Mouse (Mus musculus): ENCODE measurements at regions not wholly inside any gene's neighbourhood (a gene's known extent, or its start where the extent isn't known, plus 50 kb on each side); places are given as distances from the start of the nearest gene placed in this dataset.
"Not testable (repeated sequence)": the region's sequence is repeated elsewhere in the genome, so short reads cannot be mapped to it uniquely, and the experiment has no call there.

DNA sequence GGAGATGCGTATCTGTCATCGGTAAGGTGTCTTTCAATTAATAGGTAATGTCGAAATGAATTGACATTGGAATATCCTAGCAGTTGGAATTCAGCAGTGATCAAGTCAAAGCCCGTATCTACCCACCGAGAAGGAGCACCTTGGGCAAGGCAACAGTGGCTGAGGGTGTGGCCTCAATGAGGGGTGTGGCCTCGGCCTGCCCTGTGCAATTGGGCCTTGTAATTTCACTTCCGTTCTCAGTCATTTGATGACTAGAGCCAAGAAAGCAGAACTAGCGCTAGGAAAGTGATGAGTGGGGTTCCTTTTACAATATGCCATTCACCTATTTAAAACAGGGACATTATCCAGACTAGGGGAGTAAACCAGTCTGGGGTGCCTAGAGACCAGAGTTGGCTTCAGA is 77.6 kb downstream of the Elovl4 start:
- DNase-seq, result no peak

DNA sequence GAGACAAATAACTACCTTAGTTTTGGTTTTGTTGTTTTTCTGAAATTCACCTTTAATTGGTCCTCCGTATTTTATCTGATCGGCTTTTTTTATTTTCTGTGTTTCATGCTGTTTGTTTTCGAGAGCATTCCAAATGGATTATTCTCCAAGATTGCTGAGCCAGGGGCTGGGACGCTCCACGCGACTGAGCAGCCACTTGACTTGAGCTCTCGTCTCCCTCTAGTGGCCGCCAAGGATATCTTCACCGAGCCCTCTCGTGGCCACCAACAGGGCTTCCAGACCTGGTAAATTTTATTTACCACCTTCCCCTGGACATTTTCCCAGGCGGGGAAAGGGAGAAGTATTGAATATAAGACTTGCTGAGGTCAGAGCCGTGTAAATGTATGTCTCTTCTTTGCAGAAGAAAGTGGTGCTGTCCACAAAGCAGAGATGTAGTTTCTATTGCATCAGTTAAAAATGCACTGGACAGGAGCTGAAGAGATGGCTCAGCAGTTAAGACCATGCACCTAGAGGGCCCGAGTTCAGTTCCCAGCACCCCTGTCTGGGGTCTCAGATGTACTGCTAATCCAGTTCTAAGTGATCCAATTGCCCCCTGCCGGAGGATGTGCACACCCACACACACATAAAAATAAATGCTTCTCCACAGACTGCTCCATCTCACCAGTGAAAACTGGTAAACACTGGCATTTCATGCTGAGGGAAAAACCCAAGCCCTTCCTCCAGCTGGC is 78.5 kb downstream of the Elovl4 start:
- DNase-seq, result peak; percentile 73 to 82

DNA sequence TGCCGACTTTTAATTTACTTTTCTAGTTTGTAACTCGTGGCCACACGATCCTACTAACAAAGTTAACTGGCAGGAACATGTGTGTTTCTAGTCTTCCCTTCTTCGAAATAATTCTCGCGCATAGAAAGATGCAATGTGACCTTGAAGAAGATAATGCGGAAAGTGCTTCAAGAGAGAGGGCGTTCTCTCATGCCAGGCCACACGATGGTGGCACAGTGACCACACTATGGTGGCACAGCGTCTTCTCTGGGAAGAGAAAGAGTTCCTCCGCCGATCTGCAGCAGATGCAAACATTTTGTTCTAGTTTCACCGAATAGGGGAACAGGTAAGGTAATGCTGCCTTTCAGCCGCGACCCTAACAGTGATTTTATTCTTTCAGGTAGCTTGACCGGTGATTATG is 79.1 kb downstream of the Elovl4 start:
- peak; percentile 4 to 11 for DNase-seq

DNA sequence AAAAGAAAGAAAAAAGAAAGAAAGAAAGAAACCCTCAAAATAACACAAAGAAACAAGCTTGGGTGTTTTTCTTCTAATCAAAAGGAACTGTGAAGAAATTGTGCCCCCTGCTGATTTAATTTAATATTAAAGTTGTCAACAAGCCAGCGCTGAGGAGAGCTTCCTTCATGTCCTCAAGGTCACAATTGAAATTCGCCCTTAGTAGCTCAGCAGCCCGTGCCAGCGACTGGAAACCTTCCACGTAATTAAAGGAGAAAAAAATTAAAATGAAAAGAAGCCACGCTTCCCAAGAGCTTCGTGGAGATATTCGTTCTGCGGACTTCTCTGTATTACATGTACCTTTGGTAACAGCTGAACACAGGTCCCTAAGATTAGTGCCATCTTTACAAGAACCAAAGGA is 80.0 kb downstream of the Elovl4 start:
- peak in 1 of 2 experiments; percentile 14 for DNase-seq

DNA sequence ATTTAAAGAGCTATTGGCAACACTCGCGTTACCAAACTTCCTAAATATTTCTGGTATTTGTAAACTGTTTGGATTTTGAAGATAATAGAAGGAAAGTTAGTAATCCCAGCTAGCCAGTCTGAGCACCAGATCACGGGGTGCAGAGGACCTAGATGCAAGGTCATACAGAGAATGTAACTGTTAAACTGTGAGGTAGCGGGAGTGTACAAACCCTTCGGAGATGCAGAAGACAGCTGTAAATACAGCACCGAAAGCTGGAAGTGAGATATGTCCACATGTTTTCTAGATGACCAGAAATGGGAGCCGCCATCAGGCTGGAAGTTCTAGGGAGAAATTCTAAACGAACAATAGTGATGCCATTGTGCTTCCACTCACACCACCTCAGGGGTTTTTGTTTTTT is 80.5 kb downstream of the Elovl4 start:
- no peak for DNase-seq

DNA sequence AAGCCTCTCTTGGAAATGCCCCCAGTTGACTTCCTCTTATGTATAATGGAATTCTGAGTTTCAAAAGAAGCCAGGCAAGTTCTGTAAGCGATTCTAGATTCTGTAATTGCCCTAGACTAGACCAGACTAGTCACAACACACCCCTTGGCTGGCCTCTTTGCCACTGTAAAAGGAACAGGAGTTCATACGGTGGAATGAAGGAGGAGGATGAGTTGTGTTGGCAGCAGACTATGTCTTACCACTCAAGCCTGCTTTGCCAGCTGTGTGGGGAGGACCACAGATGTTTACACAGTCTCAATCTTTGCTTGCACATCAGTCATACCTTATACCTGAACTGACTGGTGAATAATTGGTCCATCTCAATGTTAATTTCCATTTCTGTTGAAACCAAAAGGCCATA is 85.1 kb downstream of the Elovl4 start:
- no peak for DNase-seq

DNA sequence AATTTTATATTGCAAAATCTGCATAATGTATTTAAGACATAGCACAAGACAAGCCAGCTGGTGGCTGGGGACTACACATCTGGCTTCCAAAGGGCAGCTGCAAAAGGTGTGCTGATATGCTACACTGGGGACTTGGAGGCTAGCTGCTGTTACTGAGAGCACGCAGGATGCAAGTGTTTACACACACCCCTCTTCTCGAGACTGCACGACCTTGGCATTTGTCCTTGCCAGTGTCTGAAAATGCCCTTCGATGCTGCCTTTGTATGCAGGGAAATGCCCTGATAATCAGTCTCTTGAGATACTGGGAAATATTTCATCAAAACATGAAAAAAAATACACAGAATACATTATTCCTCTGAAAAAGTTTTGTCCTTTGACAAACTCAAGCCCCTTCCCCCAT is 86.3 kb downstream of the Elovl4 start:
- DNase-seq, result no peak

DNA sequence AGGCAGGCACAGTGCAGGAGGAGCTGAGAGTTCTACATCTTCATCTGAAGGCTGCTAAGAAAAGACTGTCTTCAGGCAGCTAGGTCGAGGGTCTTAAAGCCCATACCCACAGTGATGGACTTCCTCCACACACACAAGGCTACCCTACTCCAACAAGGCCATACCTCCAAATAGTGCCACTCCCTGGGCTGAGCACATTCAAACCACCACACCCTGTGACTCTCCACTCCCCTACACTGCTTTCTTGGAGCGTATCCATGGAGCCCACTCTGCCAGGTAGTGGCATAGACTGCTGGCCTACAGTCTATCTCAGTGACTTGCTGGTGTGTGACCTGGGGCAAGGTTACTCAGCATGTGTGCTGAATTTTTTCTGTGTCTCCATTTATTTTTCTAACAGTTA is 88.0 kb downstream of the Elovl4 start:
- DNase-seq, result not testable (repeated sequence)

DNA sequence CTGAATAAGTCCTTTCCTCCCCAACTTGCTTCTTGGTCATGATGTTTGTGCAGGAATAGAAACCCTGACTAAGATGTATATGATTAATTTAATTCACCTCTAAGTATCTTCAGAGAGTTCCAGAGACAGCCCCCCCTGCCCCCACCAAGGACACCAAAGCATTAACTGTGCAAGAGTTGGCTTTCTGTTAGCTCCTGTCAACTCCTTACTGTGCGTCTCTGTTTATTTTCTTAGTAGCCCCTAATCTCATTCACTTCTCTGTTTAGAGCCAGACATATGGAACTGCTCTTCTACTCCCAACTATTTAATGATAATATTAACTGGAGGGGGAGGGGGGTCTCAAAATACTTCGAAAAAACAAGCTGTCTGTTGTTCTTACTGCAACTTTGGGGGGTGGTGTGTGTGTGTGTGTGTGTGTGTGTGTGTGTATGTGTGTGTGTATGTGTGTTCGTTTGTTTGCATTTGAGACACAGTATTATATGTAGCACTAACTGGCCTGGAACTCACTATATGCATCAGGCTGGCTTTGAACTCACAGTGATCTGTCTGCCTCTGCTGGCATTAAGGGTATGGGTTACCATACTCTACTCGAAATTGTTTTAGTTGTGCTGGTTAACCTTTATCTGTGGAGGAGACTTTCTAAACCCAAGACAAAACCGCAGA is 89.8 kb downstream of the Elovl4 start:
- no peak for DNase-seq

DNA sequence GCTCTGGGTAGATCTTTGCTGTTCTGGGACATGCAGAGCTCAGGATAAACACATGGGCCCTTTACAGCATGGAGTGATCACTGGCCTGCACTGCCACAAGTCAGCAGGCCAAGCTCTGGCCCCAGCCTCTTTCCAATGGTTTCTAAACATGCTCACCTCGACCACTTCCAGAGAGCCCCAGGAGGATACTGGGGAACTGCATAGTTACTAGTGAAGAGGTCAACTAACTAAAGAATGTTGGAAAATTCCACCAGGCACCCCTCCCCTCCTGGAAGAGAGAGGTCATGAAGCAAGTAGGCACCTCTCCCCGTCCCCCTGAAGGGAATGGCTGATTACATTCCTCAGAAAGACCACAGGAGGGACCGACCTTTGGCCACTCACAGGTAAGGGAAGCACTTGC is 98.7 kb downstream of the Elovl4 start:
- DNase-seq, result no peak

DNA sequence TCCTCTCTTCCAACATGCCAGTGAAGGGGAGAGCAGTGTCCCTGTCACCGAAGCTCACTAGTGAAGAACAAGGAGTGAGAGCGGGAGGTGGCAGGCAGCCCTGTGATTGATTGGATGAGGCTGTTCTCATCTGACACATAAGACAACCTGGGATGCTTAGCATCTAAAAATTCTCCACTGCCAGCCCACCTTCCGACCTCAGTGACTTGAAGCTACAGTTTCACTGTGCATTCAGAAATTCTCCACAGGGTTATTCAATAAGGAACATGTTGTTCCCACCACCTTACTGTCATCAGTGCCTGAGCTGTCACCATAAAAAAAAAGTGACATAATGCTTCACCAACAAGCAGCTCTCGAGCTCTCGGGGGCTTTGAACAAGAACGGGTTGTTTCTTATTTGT is 100.0 kb downstream of the Elovl4 start:
- DNase-seq, result no peak

DNA sequence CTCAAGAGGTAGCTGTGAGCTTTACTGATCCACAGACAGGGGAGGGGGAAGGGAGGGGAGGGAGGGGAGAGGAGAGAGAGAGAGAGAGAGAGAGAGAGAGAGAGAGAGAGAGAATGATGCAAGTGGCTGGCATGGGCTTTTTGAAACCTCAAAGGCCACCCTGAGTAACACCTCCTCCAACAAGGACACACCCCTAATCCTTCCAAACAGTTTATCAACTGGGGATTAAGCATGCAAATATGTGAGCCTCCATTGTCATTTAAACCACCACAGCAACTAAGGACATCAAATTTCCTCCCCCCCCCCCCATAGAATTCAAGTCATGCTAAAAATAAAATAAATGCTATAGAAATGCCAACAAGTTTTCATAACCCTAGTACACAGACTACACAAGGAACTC is 101.9 kb downstream of the Elovl4 start:
- no peak for DNase-seq

DNA sequence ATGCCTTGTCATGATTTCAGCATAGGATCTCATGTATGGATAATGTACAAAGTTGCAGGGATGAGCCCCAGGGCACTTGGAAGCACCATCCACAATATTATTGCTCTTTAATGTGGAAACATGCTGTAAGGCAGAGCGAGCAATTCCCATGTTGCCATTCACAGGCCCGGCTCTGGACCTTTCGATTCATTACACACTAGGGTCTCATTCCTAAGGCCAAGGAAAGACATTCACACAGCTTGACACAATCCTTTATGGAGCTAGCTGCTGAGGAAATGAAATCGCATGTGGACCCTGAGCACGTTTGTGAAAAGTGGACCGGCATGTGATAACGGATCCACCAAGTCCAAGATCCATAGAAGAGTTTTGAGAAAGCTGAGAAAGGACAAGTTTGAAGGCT is 105.2 kb downstream of the Elovl4 start:
- DNase-seq, result no peak

DNA sequence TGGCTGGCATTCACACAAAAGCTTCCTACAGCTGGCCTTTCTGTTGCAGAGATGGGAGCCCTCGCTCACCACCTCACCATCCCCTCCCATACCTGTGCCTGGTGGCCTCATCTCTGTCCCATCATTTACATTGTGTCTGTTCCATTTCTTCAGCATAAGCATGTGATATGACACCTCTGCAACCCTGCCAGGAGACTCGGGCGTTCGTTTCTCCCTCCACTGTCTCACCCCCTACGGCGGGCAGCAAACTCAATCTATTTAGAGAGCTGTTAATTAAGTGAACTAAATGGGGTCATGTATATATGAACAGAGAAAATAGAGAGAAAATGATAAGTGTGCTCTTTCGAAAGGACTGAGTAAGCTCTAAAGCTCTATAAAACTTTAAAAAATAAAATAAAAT is 106.0 kb downstream of the Elovl4 start:
- DNase-seq, result no peak

DNA sequence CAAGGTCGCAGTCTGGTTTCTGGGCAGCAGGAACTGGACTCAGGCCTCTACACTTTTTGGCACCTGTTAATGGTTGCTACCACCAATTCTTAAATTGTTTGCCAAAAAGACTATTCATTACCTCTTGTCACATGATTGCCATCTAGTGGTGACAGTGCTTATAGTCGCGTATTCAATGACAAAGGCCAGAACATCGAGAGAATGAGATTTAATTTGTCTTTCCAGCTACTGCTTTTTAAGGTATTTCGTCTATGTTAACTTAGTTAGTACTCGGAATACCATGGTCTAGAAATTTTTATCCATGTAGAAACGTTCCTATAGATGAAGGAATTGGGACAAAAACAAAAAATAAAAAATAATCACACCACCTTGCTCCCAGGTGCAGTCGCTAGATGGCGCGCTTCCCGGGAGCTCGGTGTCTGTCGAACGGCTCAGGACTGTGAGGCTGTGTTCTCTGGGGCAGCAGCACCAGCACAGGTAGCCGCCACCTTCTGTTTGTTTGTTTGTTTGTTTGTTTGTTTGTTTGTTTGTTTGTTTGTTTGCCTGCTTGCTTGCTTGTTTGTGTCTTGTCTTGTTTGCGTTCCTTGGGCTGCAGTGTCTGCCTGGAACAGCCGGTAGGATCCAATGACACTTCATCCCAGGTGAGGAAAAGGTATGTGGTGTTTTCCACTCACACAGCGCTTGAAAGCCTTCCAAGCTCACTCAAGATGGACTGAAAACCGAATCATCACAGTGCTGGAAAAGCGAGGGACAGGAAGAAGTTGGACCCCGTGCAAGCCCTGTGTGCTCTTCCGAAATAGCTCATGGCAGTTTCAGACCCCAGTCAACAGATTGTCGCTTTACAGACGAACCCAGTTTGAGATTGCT is 114.5 kb downstream of the Elovl4 start:
- DNase-seq, result peak; percentile 70 to 75
